Mouse (Mus musculus) kidney, postnatal 0 days (tissue): ENCODE data around the gene C1ra. TPM values are rescaled to one million over a fixed set of nuclear protein-coding genes. Genes with fewer than 3 reads are reported as not detected.

Experiments
- ATAC-seq: fragments of 200-750 bp; cut with Nextera tagmentation; replicated peaks from 2 replicates; pipeline ENCODE4 v1.8.0; 2017; ENCODE audit warnings: low read depth, moderate number of reproducible peaks, moderate TSS enrichment, moderate library complexity; ENCODE audit not compliant: low FRiP score
- DNase-seq: peaks from one replicate; pipeline ENCODE4 v3.0.0-alpha.2; 2016; ENCODE audit warnings: low spot score
- H3K27ac ChIP-seq: fragments of 300-500 bp; sonication (generic); 2 replicates; pipeline ENCODE4 v1.5.1; 2014; ENCODE audit warnings: mild to moderate bottlenecking
- H3K27me3 ChIP-seq: fragments of 300-500 bp; sonication (generic); 2 replicates; pipeline ENCODE4 v1.6.1; 2014; ENCODE audit warnings: low read length, mixed read lengths; ENCODE audit not compliant: insufficient read depth
- H3K36me3 ChIP-seq: fragments of 300-500 bp; sonication (generic); 2 replicates; pipeline ENCODE4 v1.6.1; 2014; ENCODE audit warnings: low read length, mixed read lengths; ENCODE audit not compliant: insufficient read depth
- H3K4me1 ChIP-seq: fragments of 300-500 bp; sonication (generic); replicated peaks from 2 replicates; pipeline ENCODE4 v1.6.1; 2014; ENCODE audit warnings: antibody characterized with exemption, low read length, mixed read lengths; ENCODE audit not compliant: insufficient read depth
- H3K4me2 ChIP-seq: fragments of 300-500 bp; sonication (generic); 2 replicates; pipeline ENCODE4 v1.6.1; 2014; ENCODE audit warnings: mild to moderate bottlenecking, low read length, moderate library complexity, mixed read lengths
- H3K4me3 ChIP-seq: fragments of 300-500 bp; sonication (generic); replicated peaks from 2 replicates; pipeline ENCODE4 v1.5.1; 2014; ENCODE audit warnings: low read depth, low read length
- H3K9ac ChIP-seq: fragments of 300-500 bp; sonication (generic); 2 replicates; pipeline ENCODE4 v1.6.1; 2014; ENCODE audit warnings: low read depth, low read length
- H3K9me3 ChIP-seq: fragments of 300-500 bp; sonication (generic); replicated peaks from 2 replicates; pipeline ENCODE4 v1.6.1; 2016; ENCODE audit warnings: low read length, inconsistent platforms, mixed read lengths
- CTCF ChIP-seq: IDR thresholded peaks from 2 replicates; pipeline ENCODE4 v1.5.1; 2016; ENCODE audit warnings: antibody characterized with exemption, low read depth, mild to moderate bottlenecking, moderate library complexity
- WGBS: fragments of 180-500 bp; shearing (Covaris S2); extraction: QIAGEN DNeasy Blood & Tissue Kit; methylation state at CpG from one replicate; pipeline ENCODE4 v1.1.7; 2014; 5-methylcytosine and 5-hydroxymethylcytosine counted together
- polyA plus RNA-seq: library from polyadenylated mRNA; unstranded; fragments of >200 nt; fragmentation: Nextera tagmentation; extraction: Ambion mirVana; gene quantifications from 2 replicates; pipeline ENCODE4 v1.2.1, GENCODE M21; 2015

Gene C1ra
- polyA plus RNA-seq, 1 experiment from 2014 or later, result 20.5 TPM

DNA sequence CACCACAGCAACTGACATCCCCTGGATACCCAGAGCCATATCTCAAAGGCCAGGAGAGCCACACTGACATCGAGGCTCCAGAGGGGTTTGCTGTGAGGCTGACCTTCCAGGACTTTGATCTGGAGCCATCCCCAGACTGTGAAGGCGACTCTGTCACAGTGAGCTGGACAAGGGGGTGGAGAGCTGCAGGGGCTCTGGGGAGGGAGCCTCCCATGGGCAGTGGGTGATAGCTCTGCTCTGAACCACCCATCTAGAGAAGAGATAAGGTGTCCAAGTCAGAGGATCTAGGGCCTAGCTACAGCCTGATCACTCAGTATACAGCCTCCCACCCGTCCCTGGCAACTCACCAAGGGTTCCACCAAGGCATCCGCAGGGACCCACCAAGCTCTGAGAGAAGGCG, 18.3 kb upstream of the C1ra start:
- DNase-seq (no peak), ATAC-seq (no peak)
- 0 out of 2 replicates have a peak overlapping the region, but pooled peaks have one; percentile 47 for H3K27ac ChIP-seq
- H3K36me3 ChIP-seq, result no peaks in the 10 kb centered on the region
- H3K9ac ChIP-seq, result no peak overlapping the region
- H3K4me2 ChIP-seq, result no peak overlapping the region
- H3K4me3 ChIP-seq, result no peak overlapping the region
- no peaks in the 10 kb centered on the region for H3K27me3 ChIP-seq
- no peaks in the 10 kb centered on the region for H3K9me3 ChIP-seq
- 53% methylated on average over 5 of the region's 5 CpGs for WGBS
- 0 out of 2 replicates have a peak, but pooled peaks cover 9% of the 10 kb centered on the region for H3K4me1 ChIP-seq
- no peak for TF ChIP-seq CTCF

DNA sequence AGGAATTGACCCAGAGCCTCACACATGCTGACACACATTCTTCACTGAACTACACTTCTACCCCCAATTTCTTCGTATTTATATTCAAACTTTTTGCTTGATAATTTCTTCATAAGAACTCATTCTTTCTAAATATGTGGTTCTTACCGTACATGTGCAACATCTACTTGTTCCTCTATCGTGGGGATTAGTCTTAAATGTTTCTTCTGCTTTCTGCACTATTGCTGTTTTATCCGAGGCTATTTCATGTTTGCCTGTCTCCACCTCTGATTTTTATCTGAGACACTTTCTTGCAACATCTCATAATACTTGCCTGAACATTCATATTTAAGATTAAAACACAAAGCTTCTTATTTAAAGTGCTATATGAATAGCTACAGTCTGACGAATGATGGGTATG, 16.2 kb upstream of the C1ra start:
- H3K27ac ChIP-seq, result no peak overlapping the region
- TF ChIP-seq CTCF, result no peak
- no peak for DNase-seq
- 0 out of 2 replicates have a peak, but pooled peaks cover 9% of the 10 kb centered on the region for H3K4me1 ChIP-seq
- no peaks in the 10 kb centered on the region for H3K9me3 ChIP-seq
- H3K36me3 ChIP-seq, result no peaks in the 10 kb centered on the region
- H3K4me3 ChIP-seq, result no peak overlapping the region
- no peaks in the 10 kb centered on the region for H3K27me3 ChIP-seq
- no peak overlapping the region for H3K4me2 ChIP-seq
- no peak overlapping the region for H3K9ac ChIP-seq
- 93% methylated on average over 5 of the region's 5 CpGs for WGBS
- no peak for ATAC-seq

- no peak overlapping the region for H3K4me3 ChIP-seq
- H3K9me3 ChIP-seq, result no peaks in the 10 kb centered on the region
- no peaks in the 10 kb centered on the region for H3K4me1 ChIP-seq
- H3K9ac ChIP-seq, result no peak overlapping the region
- no peaks in the 10 kb centered on the region for H3K27me3 ChIP-seq
- H3K4me2 ChIP-seq, result no peak overlapping the region
- 39% methylated on average over 10 of the region's 10 CpGs for WGBS
- no peaks in the 10 kb centered on the region for H3K36me3 ChIP-seq
- no peak for DNase-seq
- no peak for TF ChIP-seq CTCF
- no peak overlapping the region for H3K27ac ChIP-seq
- no peak for ATAC-seq
Measured at GRCm38 (mm10) chr6:124499914-124500566, 12.2 kb upstream of the C1ra start.

- no peaks in the 10 kb centered on the region for H3K27me3 ChIP-seq
- no peak for DNase-seq
- no peak overlapping the region for H3K27ac ChIP-seq
- no peak overlapping the region for H3K4me2 ChIP-seq
- H3K9me3 ChIP-seq, result no peaks in the 10 kb centered on the region
- H3K4me3 ChIP-seq, result no peak overlapping the region
- no peak for ATAC-seq
- WGBS, result 78% methylated on average over 4 of the region's 4 CpGs
- no peak overlapping the region for H3K9ac ChIP-seq
- TF ChIP-seq CTCF, result no peak
- no peaks in the 10 kb centered on the region for H3K36me3 ChIP-seq
- H3K4me1 ChIP-seq, result no peaks in the 10 kb centered on the region
Measured at GRCm38 (mm10) chr6:124501473-124501872, 10.7 kb upstream of the C1ra start.

DNA sequence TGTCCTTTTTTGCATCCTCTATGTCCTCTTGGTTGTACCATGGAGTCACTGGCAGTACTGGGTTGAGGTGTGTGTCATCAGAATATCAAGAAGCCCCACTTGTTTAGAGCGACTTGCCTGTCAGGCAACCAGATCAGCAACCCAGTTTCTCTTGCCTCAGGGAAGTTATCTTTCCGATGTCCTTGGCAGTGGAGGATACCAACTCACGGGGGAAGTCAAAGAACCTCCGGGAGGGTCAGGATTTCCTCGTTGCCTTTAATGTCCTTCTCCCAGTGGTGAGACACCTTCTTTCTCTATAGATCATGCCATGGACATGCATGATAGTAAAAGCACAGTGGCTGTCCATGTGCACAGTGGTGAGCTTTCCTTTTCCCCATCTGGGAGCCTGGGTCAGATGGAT, 10.2 kb upstream of the C1ra start:
- DNase-seq, result no peak
- Histone ChIP-seq H3K9ac (no peak overlapping the region), H3K9me3 (no peaks in the 10 kb centered on the region), H3K4me3 (no peak overlapping the region), H3K4me1 (no peaks in the 10 kb centered on the region), H3K36me3 (no peaks in the 10 kb centered on the region), H3K27me3 (no peaks in the 10 kb centered on the region), H3K4me2 (no peak overlapping the region), H3K27ac (no peak overlapping the region)
- 82% methylated on average over 5 of the region's 5 CpGs for WGBS
- ATAC-seq, result no peak
- TF ChIP-seq CTCF, result no peak

- ATAC-seq, result no peak
- Histone ChIP-seq H3K9me3 (no peaks in the 10 kb centered on the region), H3K4me3 (no peak overlapping the region), H3K4me2 (no peak overlapping the region), H3K9ac (no peak overlapping the region), H3K36me3 (no peaks in the 10 kb centered on the region), H3K27ac (no peak overlapping the region), H3K4me1 (no peaks in the 10 kb centered on the region), H3K27me3 (no peaks in the 10 kb centered on the region)
- DNase-seq, result no peak
- no peak for TF ChIP-seq CTCF
- 52% methylated on average over 4 of the region's 4 CpGs for WGBS
Measured at GRCm38 (mm10) chr6:124505028-124505427, 7.2 kb upstream of the C1ra start.

- TF ChIP-seq CTCF, result no peak
- H3K27ac ChIP-seq, result no peak overlapping the region
- DNase-seq (no peak), ATAC-seq (no peak)
- no peaks in the 10 kb centered on the region for H3K9me3 ChIP-seq
- no peaks in the 10 kb centered on the region for H3K27me3 ChIP-seq
- H3K9ac ChIP-seq, result no peak overlapping the region
- H3K36me3 ChIP-seq, result no peaks in the 10 kb centered on the region
- H3K4me3 ChIP-seq, result no peak overlapping the region
- 78% methylated on average over 6 of the region's 6 CpGs for WGBS
- H3K4me2 ChIP-seq, result no peak overlapping the region
- no peaks in the 10 kb centered on the region for H3K4me1 ChIP-seq
Measured at GRCm38 (mm10) chr6:124506991-124507390, 5.2 kb upstream of the C1ra start.
